Mouse (Mus musculus) stomach, postnatal 0 days (tissue): ENCODE measurements around the gene Zfp462. TPM values are rescaled to one million over a fixed set of nuclear protein-coding genes. Genes with fewer than 3 reads are reported as not detected.

Experiments
- ATAC-seq: fragments of 200-750 bp; cut with Nextera tagmentation; 2 replicates; pipeline ENCODE4 v1.8.0; 2017; ENCODE audit not compliant: low FRiP score, low TSS enrichment
- DNase-seq: peaks from one replicate; pipeline ENCODE4 v3.0.0-alpha.2; 2016; ENCODE audit warnings: low spot score
- H3K27ac ChIP-seq: fragments of 300-500 bp; sonication (generic); replicated peaks from 2 replicates; pipeline ENCODE4 v1.5.1; 2014; ENCODE audit warnings: mild to moderate bottlenecking, control low read depth
- H3K27me3 ChIP-seq: fragments of 300-500 bp; sonication (generic); 2 replicates; pipeline ENCODE4 v1.6.1; 2014; ENCODE audit warnings: low read length; ENCODE audit not compliant: control insufficient read depth, insufficient read depth
- H3K36me3 ChIP-seq: fragments of 300-500 bp; sonication (generic); 2 replicates; pipeline ENCODE4 v1.6.1; 2014; ENCODE audit warnings: low read length, mixed read lengths; ENCODE audit not compliant: control insufficient read depth, insufficient read depth
- H3K4me1 ChIP-seq: fragments of 300-500 bp; sonication (generic); replicated peaks from 2 replicates; pipeline ENCODE4 v1.6.1; 2014; ENCODE audit warnings: antibody characterized with exemption; ENCODE audit not compliant: control insufficient read depth, insufficient read depth
- H3K4me2 ChIP-seq: fragments of 300-500 bp; sonication (generic); replicated peaks from 2 replicates; pipeline ENCODE4 v1.6.1; 2014; ENCODE audit warnings: low read depth, mild to moderate bottlenecking, control low read depth, moderate library complexity
- H3K4me3 ChIP-seq: fragments of 300-500 bp; sonication (generic); 2 replicates; pipeline ENCODE4 v1.5.1; 2014; ENCODE audit warnings: low read depth, low read length, control low read depth
- H3K9ac ChIP-seq: fragments of 300-500 bp; sonication (generic); 2 replicates; pipeline ENCODE4 v1.6.1; 2014; ENCODE audit warnings: mild to moderate bottlenecking, low read length, control low read depth, mixed read lengths
- H3K9me3 ChIP-seq: fragments of 300-500 bp; sonication (generic); 2 replicates; pipeline ENCODE4 v1.6.1; 2016; ENCODE audit warnings: low read length; ENCODE audit not compliant: control insufficient read depth
- CTCF ChIP-seq: IDR thresholded peaks from 2 replicates; pipeline ENCODE4 v1.5.1; 2016; ENCODE audit warnings: antibody characterized with exemption, low read depth, mild to moderate bottlenecking, moderate library complexity
- EP300 ChIP-seq: optimal IDR thresholded peaks from 2 replicates; pipeline ENCODE3; 2016; ENCODE audit warnings: antibody characterized with exemption
- WGBS: fragments of 180-500 bp; shearing (Covaris S2); extraction: QIAGEN DNeasy Blood & Tissue Kit; methylation state at CpG from one replicate; pipeline ENCODE4 v1.1.7; 2014; 5-methylcytosine and 5-hydroxymethylcytosine counted together
- polyA plus RNA-seq: library from polyadenylated mRNA; unstranded; fragments of >200 nt; fragmentation: Nextera tagmentation; extraction: Ambion mirVana; gene quantifications from 2 replicates; pipeline ENCODE4 v1.2.1, GENCODE M21; 2015

Zfp462 gene
- polyA plus RNA-seq, 1 experiment from 2014 or later = 1.1 TPM

DNA sequence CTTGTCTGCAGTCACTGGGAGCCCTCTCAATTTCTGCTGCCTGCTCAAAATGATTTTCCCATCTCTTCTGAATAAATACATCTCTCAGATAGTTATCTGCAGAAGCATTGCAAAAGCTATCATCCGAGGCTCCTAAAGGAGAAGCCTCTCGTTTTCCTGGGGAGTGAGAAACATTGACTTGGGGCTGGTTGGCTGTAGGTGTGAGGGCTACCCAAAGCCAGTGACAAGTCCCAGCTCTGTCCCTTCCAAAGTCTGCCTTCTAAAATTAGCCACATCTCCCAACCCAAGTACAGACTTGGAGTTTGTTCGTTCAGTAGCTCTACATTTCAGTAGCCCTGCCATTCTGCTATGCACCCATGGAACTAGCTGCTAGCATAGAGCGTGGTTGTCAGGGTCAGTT is 22.3 kb downstream of the Zfp462 start:
- H3K4me2 ChIP-seq = no peak overlapping the region
- H3K9me3 ChIP-seq = no peaks in the 10 kb centered on the region
- TF ChIP-seq EP300 = no peak
- no peak for TF ChIP-seq CTCF
- no peak for ATAC-seq
- WGBS = 78% methylated on average over 4 of the region's 4 CpGs
- H3K27ac ChIP-seq = no peak overlapping the region
- no peaks in the 10 kb centered on the region for H3K36me3 ChIP-seq
- H3K27me3 ChIP-seq = no peaks in the 10 kb centered on the region
- DNase-seq = no peak
- H3K4me3 ChIP-seq = no peak overlapping the region
- H3K9ac ChIP-seq = no peak overlapping the region
- 0 out of 2 replicates have a peak, but pooled peaks cover 3% of the 10 kb centered on the region for H3K4me1 ChIP-seq

DNA sequence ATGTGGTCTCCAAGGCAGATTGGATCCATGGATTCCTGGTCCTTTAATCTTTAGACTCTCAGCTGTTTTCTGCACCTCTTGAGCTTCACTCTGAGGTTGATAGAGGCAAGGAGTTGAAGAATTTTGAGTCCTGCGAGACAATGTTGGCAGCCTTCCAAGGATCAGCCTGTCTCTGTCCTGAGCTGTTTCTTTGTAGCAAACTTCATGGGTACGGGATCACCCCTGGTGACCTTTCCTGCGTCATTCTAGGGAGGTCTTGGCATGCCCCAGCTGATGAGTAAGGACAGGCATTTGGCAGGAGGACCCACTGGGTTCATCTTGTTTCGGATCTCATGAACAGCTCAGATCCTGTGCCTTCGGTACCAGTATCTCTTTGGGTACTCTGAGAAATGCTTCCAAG is 22.9 kb downstream of the Zfp462 start:
- Histone ChIP-seq H3K4me1 (0 out of 2 replicates have a peak, but pooled peaks cover 3% of the 10 kb centered on the region), H3K27ac (no peak overlapping the region), H3K4me3 (no peak overlapping the region), H3K27me3 (no peaks in the 10 kb centered on the region), H3K9me3 (no peaks in the 10 kb centered on the region), H3K4me2 (no peak overlapping the region), H3K9ac (no peak overlapping the region), H3K36me3 (no peaks in the 10 kb centered on the region)
- DNase-seq (no peak), ATAC-seq (no peak)
- 66% methylated on average over 5 of the region's 5 CpGs for WGBS
- no peak for TF ChIP-seq EP300
- TF ChIP-seq CTCF = no peak

DNA sequence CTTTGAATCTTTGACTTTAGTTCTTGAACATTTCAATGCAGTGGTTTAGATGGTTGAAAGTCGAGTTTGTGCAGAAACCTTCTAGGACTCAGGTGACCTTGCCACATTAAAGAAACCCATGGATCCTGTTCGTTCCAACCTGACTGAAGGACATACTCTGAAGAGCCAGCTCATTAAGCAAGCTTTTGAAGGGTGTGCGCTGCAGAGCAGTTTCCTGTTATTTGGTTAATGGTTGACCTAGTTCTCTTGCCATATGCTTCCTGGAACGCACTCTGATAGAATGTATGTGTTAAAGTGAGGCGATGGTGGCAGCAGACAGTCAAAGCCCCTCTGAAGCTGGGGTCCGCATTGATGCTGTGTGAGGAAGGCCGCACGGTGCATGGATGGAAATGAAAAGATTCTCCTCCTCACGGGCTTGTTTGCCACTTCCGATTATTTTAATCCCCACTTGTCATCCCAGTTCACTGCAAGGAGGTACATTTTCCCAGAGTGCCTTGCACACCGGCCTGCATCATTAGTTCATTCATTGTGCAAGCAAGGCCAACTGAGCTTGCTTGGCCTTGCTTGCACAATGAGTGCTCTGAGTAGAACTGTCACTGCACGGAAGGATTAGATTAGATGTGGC is 24.9 kb downstream of the Zfp462 start:
- TF ChIP-seq EP300 = no peak
- TF ChIP-seq CTCF = no peak
- H3K9ac ChIP-seq = no peak overlapping the region
- peak; percentile 58 for ATAC-seq
- H3K27ac ChIP-seq = no peak overlapping the region
- no peaks in the 10 kb centered on the region for H3K9me3 ChIP-seq
- H3K4me2 ChIP-seq = no peak overlapping the region
- 0 out of 2 replicates have a peak, but pooled peaks cover 3% of the 10 kb centered on the region for H3K4me1 ChIP-seq
- DNase-seq = no peak
- no peak overlapping the region for H3K4me3 ChIP-seq
- 81% methylated on average over 12 of the region's 12 CpGs for WGBS
- H3K36me3 ChIP-seq = no peaks in the 10 kb centered on the region
- no peaks in the 10 kb centered on the region for H3K27me3 ChIP-seq

DNA sequence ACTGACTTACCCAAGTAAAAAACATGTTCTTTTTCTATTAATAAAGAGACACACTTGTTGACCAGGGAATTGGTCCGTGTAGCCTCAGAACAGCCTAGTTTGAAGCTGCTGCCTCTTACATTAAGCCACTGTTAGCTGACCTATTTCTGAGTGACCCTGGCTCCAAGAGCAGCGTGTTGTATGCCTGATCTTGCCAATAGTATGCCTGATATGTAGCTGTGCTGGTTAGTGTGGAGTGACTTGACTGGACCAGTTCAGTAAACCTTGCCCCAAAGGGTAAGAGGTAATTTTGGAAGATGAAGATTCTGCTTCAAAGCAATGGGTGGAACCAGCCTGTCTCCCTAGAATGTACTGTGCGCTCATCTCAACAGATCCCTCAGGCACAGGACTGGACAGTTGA is 26.5 kb downstream of the Zfp462 start:
- Histone ChIP-seq H3K4me3 (no peak overlapping the region), H3K36me3 (no peaks in the 10 kb centered on the region), H3K4me2 (no peak overlapping the region), H3K9ac (no peak overlapping the region), H3K27ac (no peak overlapping the region), H3K4me1 (no peaks in the 10 kb centered on the region), H3K9me3 (no peaks in the 10 kb centered on the region), H3K27me3 (no peaks in the 10 kb centered on the region)
- TF ChIP-seq CTCF (no peak), EP300 (no peak)
- 89% methylated on average over 3 of the region's 3 CpGs for WGBS
- ATAC-seq (no peak), DNase-seq (no peak)

DNA sequence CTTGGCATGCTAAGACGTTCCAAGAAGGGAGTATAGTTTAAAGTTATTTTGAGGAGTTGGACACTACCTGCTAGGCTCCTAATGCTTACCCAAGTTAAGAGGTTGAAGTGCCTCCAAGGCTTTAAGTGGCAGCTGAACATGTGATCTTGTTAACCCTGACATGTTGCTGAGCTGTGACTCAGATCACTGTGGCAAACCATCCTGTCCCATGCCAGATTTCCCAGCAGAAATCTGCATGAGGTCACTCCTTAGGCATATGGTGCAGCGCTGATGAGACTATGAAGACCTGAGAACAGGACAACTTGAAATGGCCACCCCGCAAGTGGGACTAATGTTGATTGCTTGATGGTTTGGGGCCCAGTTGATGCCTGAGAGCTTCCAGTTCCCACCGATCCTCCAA is 27.2 kb downstream of the Zfp462 start:
- Histone ChIP-seq H3K27ac (no peak overlapping the region), H3K27me3 (no peaks in the 10 kb centered on the region), H3K9ac (no peak overlapping the region), H3K36me3 (no peaks in the 10 kb centered on the region), H3K4me3 (no peak overlapping the region), H3K4me1 (no peaks in the 10 kb centered on the region), H3K4me2 (no peak overlapping the region), H3K9me3 (no peaks in the 10 kb centered on the region)
- DNase-seq (no peak), ATAC-seq (no peak)
- 84% methylated on average over 4 of the region's 4 CpGs for WGBS
- TF ChIP-seq EP300 (no peak), CTCF (no peak)

DNA sequence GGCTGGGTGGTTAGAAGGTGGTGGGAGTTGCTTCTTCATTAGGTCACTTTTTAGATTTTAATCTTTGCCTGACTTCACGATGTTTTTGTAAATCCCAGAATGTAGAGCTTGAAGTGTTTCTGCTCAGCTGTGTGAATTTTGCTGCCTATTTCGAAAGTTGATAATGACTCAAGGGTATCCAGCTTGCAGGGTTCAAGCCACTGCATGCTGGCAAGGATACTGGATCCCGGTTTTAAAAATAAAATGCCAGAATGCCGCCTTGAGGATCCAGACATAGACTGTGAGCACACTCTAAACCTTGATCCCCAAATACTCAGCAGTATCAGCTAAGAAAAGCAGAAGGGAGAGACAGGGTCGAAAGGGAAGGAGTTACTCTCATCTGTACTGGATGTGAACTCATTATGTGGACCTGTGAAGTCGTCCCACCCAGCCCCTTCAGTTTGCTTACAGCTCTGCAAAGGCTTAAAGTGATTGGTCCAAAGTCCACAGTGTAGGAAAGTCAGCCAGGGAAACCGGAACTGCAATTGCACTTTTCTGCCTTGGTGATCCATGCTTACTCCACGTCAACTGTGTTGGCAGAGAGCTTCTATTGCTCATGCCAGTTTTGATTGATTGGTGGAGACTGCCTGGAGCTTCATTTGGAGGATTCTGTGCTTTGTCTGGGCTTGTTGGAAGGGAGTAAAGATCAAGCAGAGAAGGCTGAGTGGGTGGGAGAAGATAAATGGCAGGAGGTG is 28.1 kb downstream of the Zfp462 start:
- no peaks in the 10 kb centered on the region for H3K4me1 ChIP-seq
- WGBS = 39% methylated on average over 8 of the region's 8 CpGs
- no peaks in the 10 kb centered on the region for H3K27me3 ChIP-seq
- no peak overlapping the region for H3K4me2 ChIP-seq
- peak; percentile 56 for DNase-seq
- H3K4me3 ChIP-seq = no peak overlapping the region
- no peak overlapping the region for H3K9ac ChIP-seq
- H3K27ac ChIP-seq = peak overlapping the region; percentile 36
- TF ChIP-seq EP300 (no peak), CTCF (no peak)
- H3K36me3 ChIP-seq = no peaks in the 10 kb centered on the region
- peak; percentile 94 for ATAC-seq
- no peaks in the 10 kb centered on the region for H3K9me3 ChIP-seq
